Mouse (Mus musculus) kidney, adult 11 months (tissue): ENCODE measurements around the gene Olfr1037.
"Not testable (repeated sequence)": the region's sequence is repeated elsewhere in the genome, so short reads cannot be mapped to it uniquely, and the experiment has no call there.

Experiments
- DNase-seq: peaks from one replicate; pipeline ENCODE4 v3.0.0; 2022

Gene Olfr1037

GRCm38 (mm10) chr2:86087285-86087684 lies at the start of gene Olfr1037:
Gene Olfr1037 (minus strand): TSS chr2:86087385.
- no peak for DNase-seq

- no peak for DNase-seq
Observed at GRCm38 (mm10) chr2:86135828-86136227, 48.6 kb upstream of the Olfr1037 start, which contains the start of gene Olfr1039. Gene Olfr1039 (minus strand): TSS chr2:86135928.

- not testable (repeated sequence) for DNase-seq
Observed at GRCm38 (mm10) chr2:86080478-86080877, 6.7 kb downstream of the Olfr1037 start.

GRCm38 (mm10) chr2:86073692-86074091 lies 13.5 kb downstream of the Olfr1037 start, which contains the start of gene Olfr1036:
Gene Olfr1036 (plus strand): TSS chr2:86073992.
- not testable (repeated sequence) for DNase-seq

- no peak for DNase-seq
Observed at GRCm38 (mm10) chr2:86070189-86070588, 17.0 kb downstream of the Olfr1037 start.

GRCm38 (mm10) chr2:86063766-86064165 lies 23.4 kb downstream of the Olfr1037 start:
- DNase-seq, result not testable (repeated sequence)

- DNase-seq, result not testable (repeated sequence)
Observed at GRCm38 (mm10) chr2:86050777-86051176, 36.4 kb downstream of the Olfr1037 start.

GRCm38 (mm10) chr2:86045561-86045960 lies 41.6 kb downstream of the Olfr1037 start, which contains the start of gene Olfr1034:
Gene Olfr1034 (plus strand): TSS chr2:86045861.
- DNase-seq, result no peak
